Mouse (Mus musculus) intestine, postnatal 0 days (tissue): ENCODE data around the gene Sec14l4. TPM values are rescaled to one million over a fixed set of nuclear protein-coding genes. Genes with fewer than 3 reads are reported as not detected.

ENCODE experiments used
- ATAC-seq: fragments of 200-750 bp; cut with Nextera tagmentation; 2 replicates; pipeline ENCODE4 v1.8.0; 2017; ENCODE audit warnings: mild to moderate bottlenecking, moderate TSS enrichment, moderate library complexity
- H3K27ac ChIP-seq: fragments of 300-500 bp; sonication (generic); 2 replicates; pipeline ENCODE4 v1.5.1; 2014; ENCODE audit warnings: mild to moderate bottlenecking, low read depth, low read length, moderate library complexity
- H3K27me3 ChIP-seq: fragments of 300-500 bp; sonication (generic); replicated peaks from 2 replicates; pipeline ENCODE4 v1.6.1; 2014; ENCODE audit warnings: low read length, mixed read lengths; ENCODE audit not compliant: control insufficient read depth, insufficient read depth
- H3K36me3 ChIP-seq: fragments of 300-500 bp; sonication (generic); 2 replicates; pipeline ENCODE4 v1.6.1; 2014; ENCODE audit warnings: mild to moderate bottlenecking, moderate library complexity; ENCODE audit not compliant: control insufficient read depth, insufficient read depth
- H3K4me1 ChIP-seq: fragments of 300-500 bp; sonication (generic); replicated peaks from 2 replicates; pipeline ENCODE4 v1.6.1; 2014; ENCODE audit warnings: antibody characterized with exemption, low read length, mixed read lengths; ENCODE audit not compliant: control insufficient read depth, insufficient read depth
- H3K4me2 ChIP-seq: fragments of 300-500 bp; sonication (generic); replicated peaks from 2 replicates; pipeline ENCODE4 v1.6.1; 2014; ENCODE audit warnings: low read depth, mild to moderate bottlenecking, moderate library complexity
- H3K4me3 ChIP-seq: fragments of 300-500 bp; sonication (generic); 2 replicates; pipeline ENCODE4 v1.5.1; 2014; ENCODE audit warnings: low read depth, low read length
- H3K9ac ChIP-seq: fragments of 300-500 bp; sonication (generic); 2 replicates; pipeline ENCODE4 v1.6.1; 2014; ENCODE audit warnings: mild to moderate bottlenecking, low read depth, low read length
- H3K9me3 ChIP-seq: fragments of 300-500 bp; sonication (generic); 2 replicates; pipeline ENCODE4 v1.6.1; 2016; ENCODE audit warnings: mixed run types; ENCODE audit not compliant: control insufficient read depth
- CTCF ChIP-seq: sonication (generic); IDR thresholded peaks from 2 replicates; pipeline ENCODE4 v1.5.1; 2016; ENCODE audit warnings: low read depth, mild to moderate bottlenecking, control low read depth, antibody characterized with exemption, moderate library complexity
- WGBS: fragments of 180-500 bp; shearing (Covaris S2); extraction: QIAGEN DNeasy Blood & Tissue Kit; methylation state at CpG from one replicate; pipeline ENCODE4 v1.1.7; 2014; 5-methylcytosine and 5-hydroxymethylcytosine counted together
- polyA plus RNA-seq: library from polyadenylated mRNA; unstranded; fragments of >200 nt; fragmentation: Nextera tagmentation; extraction: Ambion mirVana; gene quantifications from 2 replicates; pipeline ENCODE4 v1.2.1, GENCODE M21; 2015

Sec14l4 gene
- polyA plus RNA-seq, 1 experiment from 2014 or later, result 0.13 TPM

- H3K27me3 ChIP-seq, result no peaks in the 10 kb centered on the region
- H3K27ac ChIP-seq, result peak overlapping the region; percentile 86
- 6% methylated on average over 24 of the region's 24 CpGs for WGBS
- 0 out of 2 replicates have a peak, but pooled peaks cover 6% of the 10 kb centered on the region for H3K9me3 ChIP-seq
- peak; percentile 34 for ATAC-seq
- H3K4me2 ChIP-seq, result peak overlapping the region; percentile 82
- peaks cover 13% of the 10 kb centered on the region; the same call in 1 of the 2 replicates for H3K4me1 ChIP-seq
- peak overlapping the region; percentile 48 for H3K4me3 ChIP-seq
- peaks cover 18% of the 10 kb centered on the region for H3K36me3 ChIP-seq
- H3K9ac ChIP-seq, result peak overlapping the region; percentile 44
- peak; percentile 91 for TF ChIP-seq CTCF
Observed at GRCm38 (mm10) chr11:4094378-4095170, 63.3 kb downstream of the Sec14l4 start.

GRCm38 (mm10) chr11:4095171-4096053 is 64.2 kb downstream of the Sec14l4 start, which contains the start of gene Mtfp1:
Mtfp1 (minus strand) TSS chr11:4095445.
- H3K27ac ChIP-seq, result peak within 1 kb of the TSS; percentile 86
- TF ChIP-seq CTCF, result peak; percentile 43
- peak within 1 kb of the TSS; percentile 47 for H3K9ac ChIP-seq
- H3K4me3 ChIP-seq, result peak within 1 kb of the TSS; percentile 48
- 0 out of 2 replicates have a peak, but pooled peaks cover 6% of the 10 kb centered on the region for H3K9me3 ChIP-seq
- H3K4me2 ChIP-seq, result peak within 1 kb of the TSS; percentile 82
- no peaks in the 10 kb centered on the region for H3K27me3 ChIP-seq
- peaks cover 18% of the 10 kb centered on the region for H3K36me3 ChIP-seq
- ATAC-seq, result no peak
- 4% methylated on average over 34 of the region's 34 CpGs for WGBS
- H3K4me1 ChIP-seq, result peaks cover 13% of the 10 kb centered on the region; the same call in 1 of the 2 replicates

GRCm38 (mm10) chr11:4096054-4096984 is 65.1 kb downstream of the Sec14l4 start:
- H3K27me3 ChIP-seq, result no peaks in the 10 kb centered on the region
- no peaks in the 10 kb centered on the region for H3K9me3 ChIP-seq
- no peak for TF ChIP-seq CTCF
- peaks cover 11% of the 10 kb centered on the region for H3K36me3 ChIP-seq
- WGBS, result 2% methylated on average over 45 of the region's 45 CpGs
- peak overlapping the region; percentile 48 for H3K4me3 ChIP-seq
- peak; percentile 87 for ATAC-seq
- peak overlapping the region; percentile 62 for H3K9ac ChIP-seq
- peaks cover 13% of the 10 kb centered on the region; the same call in 1 of the 2 replicates for H3K4me1 ChIP-seq
- peak overlapping the region; percentile 86 for H3K27ac ChIP-seq
- H3K4me2 ChIP-seq, result peak overlapping the region; percentile 82

- peak overlapping the region; percentile 48 for H3K4me3 ChIP-seq
- peaks cover 3% of the 10 kb centered on the region for H3K36me3 ChIP-seq
- H3K4me1 ChIP-seq, result peaks cover 13% of the 10 kb centered on the region; the same call in 1 of the 2 replicates
- H3K9ac ChIP-seq, result peak overlapping the region; percentile 62
- no peak for TF ChIP-seq CTCF
- H3K4me2 ChIP-seq, result peak overlapping the region; percentile 82
- H3K9me3 ChIP-seq, result no peaks in the 10 kb centered on the region
- peak overlapping the region; percentile 75 for H3K27ac ChIP-seq
- 21% methylated on average over 10 of the region's 10 CpGs for WGBS
- H3K27me3 ChIP-seq, result no peaks in the 10 kb centered on the region
- ATAC-seq, result 0 out of 2 replicates have a peak, but pooled peaks have one; percentile 7
Observed at GRCm38 (mm10) chr11:4097091-4097621, 65.9 kb downstream of the Sec14l4 start.

Other genes with a start within 250 kb of the Sec14l4 start
- 1.9 TPM in 2 replicates for gene Osbp2, start 167.6 kb upstream of the Sec14l4 start, polyA plus RNA-seq
- gene 4921536K21Rik, start 136.4 kb upstream of the Sec14l4 start, polyA plus RNA-seq, result 0.09 and 0.20 TPM in 2 replicates
- gene Dusp18, start 136.2 kb upstream of the Sec14l4 start, polyA plus RNA-seq, result 2.4 and 2.5 TPM in 2 replicates
- 2.1 and 2.2 TPM in 2 replicates for gene Slc35e4, start 116.8 kb upstream of the Sec14l4 start, polyA plus RNA-seq
- gene Tcn2, start 99.3 kb upstream of the Sec14l4 start, polyA plus RNA-seq, result 283 and 305 TPM in 2 replicates
- 27.6 and 31.8 TPM in 2 replicates for gene Pes1, start 67.5 kb upstream of the Sec14l4 start, polyA plus RNA-seq
- gene 4930556J24Rik, start 54.7 kb upstream of the Sec14l4 start, polyA plus RNA-seq, result 0.13 and 0.16 TPM in 2 replicates
- gene Gal3st1, start 47.8 kb upstream of the Sec14l4 start, polyA plus RNA-seq, result 30.4 and 30.6 TPM in 2 replicates
- gene Sec14l3, start 33.4 kb downstream of the Sec14l4 start, polyA plus RNA-seq, result not detected in 2 replicates
- 20.0 and 21.1 TPM in 2 replicates for gene Mtfp1, start 64.0 kb downstream of the Sec14l4 start, polyA plus RNA-seq
- gene Sec14l2, start 92.0 kb downstream of the Sec14l4 start, polyA plus RNA-seq, result 7.6 and 8.4 TPM in 2 replicates
- gene Rnf215, start 103.7 kb downstream of the Sec14l4 start, polyA plus RNA-seq, result 15.5 and 15.6 TPM in 2 replicates
- gene Ccdc157, start 128.8 kb downstream of the Sec14l4 start, polyA plus RNA-seq, result 1.1 and 1.7 TPM in 2 replicates
- 15.7 and 16.5 TPM in 2 replicates for gene Sf3a1, start 128.9 kb downstream of the Sec14l4 start, polyA plus RNA-seq
- 37.2 and 40.8 TPM in 2 replicates for gene Tbc1d10a, start 155.3 kb downstream of the Sec14l4 start, polyA plus RNA-seq
- gene Castor1, start 186.8 kb downstream of the Sec14l4 start, polyA plus RNA-seq, result 10.3 and 14.7 TPM in 2 replicates
- gene Osm, start 205.0 kb downstream of the Sec14l4 start, polyA plus RNA-seq, result 0.08 and 0.20 TPM in 2 replicates
- 0.92 and 1.2 TPM in 2 replicates for gene Lif, start 226.1 kb downstream of the Sec14l4 start, polyA plus RNA-seq